Mouse (Mus musculus): ENCODE measurements around the gene Lrrtm3. TPM values are rescaled to one million over a fixed set of nuclear protein-coding genes. Genes with fewer than 3 reads are reported as not detected.

The Lrrtm3 gene
- polyA plus RNA-seq (2014; fragmentation: Illumina TruSeq; extraction: RNeasy Lipid Tissue Mini Kit (QIAGEN cat#74804); ENCODE audit: low read depth, low replicate concordance), result 0.49 TPM

DNA sequence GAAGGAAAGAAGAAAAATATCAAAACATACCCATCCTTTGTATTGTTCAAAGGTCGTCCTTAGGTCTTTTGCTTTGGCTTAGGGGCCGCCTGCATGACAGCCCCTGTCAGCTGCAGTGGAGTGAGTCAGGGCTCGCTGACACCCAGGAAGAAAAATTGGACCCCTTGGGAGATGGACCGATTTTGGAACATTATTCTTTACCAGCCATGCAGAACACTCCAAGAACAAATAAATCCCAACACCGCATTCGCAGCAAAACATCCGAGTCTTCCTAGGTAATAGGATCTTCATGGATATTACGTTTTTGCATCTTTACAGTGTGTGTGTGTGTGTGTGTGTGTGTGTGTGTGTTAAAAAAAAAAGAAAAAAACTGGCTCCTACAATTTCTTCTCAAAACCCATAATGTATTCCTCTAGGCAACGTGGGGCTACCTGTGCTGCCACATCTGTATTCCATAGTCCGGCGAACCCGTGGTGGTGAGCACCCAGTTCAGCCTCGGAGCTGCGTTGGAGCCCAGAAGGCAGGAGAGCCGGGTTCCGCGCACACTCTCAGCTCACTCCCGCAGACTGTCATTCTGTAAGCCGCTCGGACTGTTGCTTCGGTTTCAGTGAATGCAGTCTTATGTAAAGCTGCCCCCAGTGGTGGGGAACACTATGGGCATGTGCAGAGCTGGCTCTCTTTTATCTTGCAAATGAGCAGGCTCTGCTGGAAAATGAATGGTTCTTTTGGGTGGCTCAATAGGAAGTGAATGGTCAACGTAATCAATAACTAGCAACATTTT is at the start of gene Lrrtm3:
TSS of gene Lrrtm3 (minus strand) at position 598 of the 781 bp plus-strand sequence.

DNA sequence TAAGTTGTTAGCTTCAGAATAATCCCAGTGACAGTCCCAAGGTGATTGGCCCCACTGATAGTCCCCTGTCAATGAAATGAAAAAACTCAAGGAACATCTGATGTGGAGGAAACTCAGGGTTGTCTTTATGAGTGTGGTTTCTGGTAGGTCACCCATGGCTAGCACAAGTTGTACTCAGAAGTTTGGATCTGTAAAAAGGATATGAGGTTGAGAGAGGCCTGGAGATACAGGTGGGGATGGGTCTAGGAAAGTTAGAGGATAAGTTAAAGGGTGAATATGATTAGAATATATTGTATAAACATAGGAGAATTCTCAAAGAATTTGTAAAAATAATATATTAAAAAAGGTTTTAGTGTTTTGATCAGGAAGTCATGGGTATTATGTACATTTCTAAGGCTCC is 162.7 kb downstream of the Lrrtm3 start, which contains the start of gene Gm10118:
TSS of gene Gm10118 (minus strand) at position 101 of the 400 bp plus-strand sequence.

Other genes with a start within 250 kb of the Lrrtm3 start
- gene Gm10118, start 162.8 kb downstream of the Lrrtm3 start, polyA plus RNA-seq (2014; fragmentation: Illumina TruSeq; extraction: RNeasy Lipid Tissue Mini Kit (QIAGEN cat#74804); ENCODE audit: low read depth, low replicate concordance), result not detected

Measured in testis, adult 10 weeks (tissue).